Mouse (Mus musculus) CH12.LX (cell line): ENCODE data around the gene Fadd. TPM values are rescaled to one million over a fixed set of nuclear protein-coding genes. Genes with fewer than 3 reads are reported as not detected.

Source experiments
- DNase-seq: peaks from one replicate; pipeline ENCODE4 v3.0.0-alpha.2; 2013; ENCODE audit errors: extremely low read depth
- H3K27ac ChIP-seq: 2 replicates; pipeline ENCODE4 v1.5.1; 2012; ENCODE audit warnings: low read depth, mild to moderate bottlenecking, control low read depth, moderate library complexity; ENCODE audit not compliant: insufficient read depth
- H3K27me3 ChIP-seq: replicated peaks from 2 replicates; pipeline ENCODE3; 2012; ENCODE audit warnings: inconsistent platforms
- H3K36me3 ChIP-seq, 2 experiments: replicated peaks in 1 of 2; 2 replicates each; pipeline versions ENCODE3 to v1.6.1; 2012; ENCODE audit warnings: inconsistent platforms in 1 of 2, low read length in 1 of 2, mild to moderate bottlenecking in 1 of 2, mixed read lengths in 1 of 2, moderate library complexity in 1 of 2; ENCODE audit not compliant: control insufficient read depth in 1 of 2, insufficient read depth in 1 of 2
- H3K4me1 ChIP-seq, 2 experiments: 2 replicates each; pipeline ENCODE4 v1.6.1; 2012; ENCODE audit warnings: inconsistent platforms in 1 of 2, moderate library complexity in 1 of 2; ENCODE audit not compliant: insufficient read depth in 2 of 2, control insufficient read depth in 1 of 2
- H3K4me2 ChIP-seq: 2 replicates; pipeline ENCODE4 v1.6.1; 2012; ENCODE audit warnings: low read depth, mild to moderate bottlenecking, control low read depth; ENCODE audit not compliant: poor library complexity, insufficient read depth, severe bottlenecking
- H3K4me3 ChIP-seq, 3 experiments: fragments of 150-350 bp in 1 of 3; sonication (generic) in 1 of 3; replicated peaks in 1 of 3; 2 replicates each; pipeline versions ENCODE3 to v1.5.1; 2011 to 2012; ENCODE audit warnings: low read depth in 2 of 3, low read length in 2 of 3, mild to moderate bottlenecking in 2 of 3, moderate library complexity in 2 of 3, control low read depth in 1 of 3, improper control_type of control experiment in 1 of 3, inconsistent platforms in 1 of 3, mixed read lengths in 1 of 3; ENCODE audit not compliant: poor library complexity in 1 of 3
- H3K79me2 ChIP-seq: replicated peaks from 2 replicates; pipeline ENCODE4 v1.6.1; 2012; ENCODE audit warnings: mild to moderate bottlenecking, moderate library complexity; ENCODE audit not compliant: control insufficient read depth, poor library complexity, insufficient read depth, severe bottlenecking; ENCODE audit errors: extremely low read depth
- H3K9ac ChIP-seq: 2 replicates; pipeline ENCODE4 v1.6.1; 2012; ENCODE audit warnings: low read depth, mild to moderate bottlenecking, control low read depth, moderate library complexity; ENCODE audit not compliant: insufficient read depth
- H3K9me3 ChIP-seq: replicated peaks from 2 replicates; pipeline ENCODE3; 2012; ENCODE audit warnings: low read length, inconsistent platforms, mixed read lengths
- CTCF ChIP-seq, 2 experiments: IDR thresholded peaks in 1 of 2; conservative IDR thresholded peaks in 1 of 2; 2 replicates each; pipeline ENCODE4 v1.5.1; 2011 to 2012; ENCODE audit warnings: low read depth in 2 of 2, low read length in 2 of 2, improper control_type of control experiment in 1 of 2, inconsistent platforms in 1 of 2, mild to moderate bottlenecking in 1 of 2, moderate library complexity in 1 of 2
- MAFK ChIP-seq: IDR thresholded peaks from 2 replicates; pipeline ENCODE4 v1.6.1; 2011; ENCODE audit warnings: low read length, improper control_type of control experiment; ENCODE audit not compliant: insufficient replicate concordance
- dilution Hi-C: fragments of 300-500 bp; cut with MboI; formaldehyde crosslinking; loops from 2 replicates; pipeline ENCODE4 v1.14.3; 2020; ENCODE audit warnings: low sequenced_read_pairs; ENCODE audit not compliant: extremely low pct_unique_long_range_greater_than_20kb, extremely low pct_ligation_motif_present
- in situ Hi-C: fragments of 300-500 bp; cut with MboI; formaldehyde crosslinking; loops from 3 replicates; pipeline ENCODE4 v1.14.3; 2019; ENCODE audit warnings: low sequenced_read_pairs, low pct_ligation_motif_present, low pct_unique_long_range_greater_than_20kb, mixed read lengths
- polyA plus RNA-seq: library from polyadenylated mRNA; unstranded; fragments of >175 nt; gene quantifications from 2 replicates; pipeline ENCODE4 v1.2.1, GENCODE M21; 2012; ENCODE audit warnings: low read depth; ENCODE audit not compliant: insufficient read length
- total RNA-seq, 2 experiments: library from RNA; depleted of rRNA; stranded (reverse); fragments of 300-350 nt in 1 of 2; fragments of >200 nt in 1 of 2; gene quantifications; 2 replicates each; pipeline ENCODE4 v1.2.3; 2012 to 2014

Gene Fadd
- total and polyA plus RNA-seq, 3 experiments = 2.9 to 7.0 (median 4.5) TPM

DNA sequence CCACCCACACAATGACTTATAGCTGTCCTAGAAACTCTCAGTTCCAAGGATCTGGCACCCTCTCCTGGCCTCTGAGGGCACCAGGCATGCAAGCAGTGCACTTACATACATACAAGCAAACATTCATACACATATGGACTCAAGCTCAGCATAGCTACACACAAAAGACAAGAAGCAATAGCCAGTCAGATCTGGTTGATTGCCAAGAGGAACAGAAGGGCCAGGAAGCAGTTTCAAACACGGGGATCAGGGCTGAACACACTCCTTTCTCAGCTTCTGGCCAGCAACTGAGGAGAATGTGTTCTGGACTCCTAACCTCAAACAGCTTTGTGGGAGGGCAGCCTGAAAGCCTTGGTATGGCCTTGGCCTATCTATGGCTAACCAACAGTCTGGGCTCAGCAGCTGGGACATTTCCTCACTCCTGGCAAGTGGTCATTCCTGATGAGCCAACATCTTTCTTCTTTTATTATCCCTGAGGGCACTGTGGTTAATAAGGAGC lies 54.5 kb downstream of the Fadd start:
- H3K4me2 ChIP-seq = no peak overlapping the region
- no peaks in the 10 kb centered on the region for H3K9me3 ChIP-seq
- peaks cover 2 to 15% of the 10 kb centered on the region in 2 experiments for H3K36me3 ChIP-seq
- peaks cover 14% of the 10 kb centered on the region for H3K79me2 ChIP-seq
- H3K27ac ChIP-seq = no peak overlapping the region
- no peaks in the 10 kb centered on the region for H3K27me3 ChIP-seq
- in situ Hi-C loops (no loop called here), dilution Hi-C loops (no loop called here)
- H3K4me1 ChIP-seq = peaks cover 40 to 73% of the 10 kb centered on the region in 2 experiments
- H3K9ac ChIP-seq = no peak overlapping the region
- no peak overlapping the region for H3K4me3 ChIP-seq
- no peak for DNase-seq
- TF ChIP-seq CTCF (conservative IDR thresholded peaks at IDR 0.05 in 1 of 2, IDR thresholded peaks at IDR 0.05 in 1 of 2; ENCODE audit: low read depth in 2 of 2, low read length in 2 of 2) = peak in 1 of 2 experiments; percentile 9; a peak in 1 of 4 replicates
- no peak for TF ChIP-seq MAFK
- TF ChIP-seq, all 38 proteins: peak for 1

Other genes starting within 250 kb of the Fadd start
- gene Cttn, start 111.5 kb downstream of the Fadd start, total RNA-seq (2012; rRNA removed) = 0.13 and 0.55 TPM in 2 replicates
- not detected in 2 replicates for gene Cttn, start 111.5 kb downstream of the Fadd start, total RNA-seq (2014; rRNA removed)
- not detected in 2 replicates for gene Cttn, start 111.5 kb downstream of the Fadd start, polyA plus RNA-seq
- 29.3 and 33.5 TPM in 2 replicates for gene Ppfia1, start 28.7 kb downstream of the Fadd start, total RNA-seq (2012; rRNA removed)
- 41.3 and 51.2 TPM in 2 replicates for gene Ppfia1, start 28.7 kb downstream of the Fadd start, total RNA-seq (2014; rRNA removed)
- gene Ppfia1, start 28.7 kb downstream of the Fadd start, polyA plus RNA-seq = 41.6 and 46.6 TPM in 2 replicates
- not detected in 2 replicates for gene Ano1, start 169.5 kb upstream of the Fadd start, total RNA-seq (2012; rRNA removed)
- gene Ano1, start 169.5 kb upstream of the Fadd start, total RNA-seq (2014; rRNA removed) = not detected in 2 replicates
- gene Ano1, start 169.5 kb upstream of the Fadd start, polyA plus RNA-seq = not detected in 2 replicates